Mouse (Mus musculus) cerebellum, adult 2 months (tissue): ENCODE results near the gene Cep350.

Source experiments
- CTCF ChIP-seq: fragments of 200-500 bp; IDR thresholded peaks from 2 replicates; pipeline ENCODE4 v1.5.1; 2011; ENCODE audit warnings: low read depth, mild to moderate bottlenecking, control low read depth, low read length, moderate library complexity, borderline replicate concordance; ENCODE audit not compliant: insufficient read depth
- POLR2A ChIP-seq: fragments of 200-500 bp; IDR thresholded peaks from 2 replicates; pipeline ENCODE4 v1.6.1; 2011; ENCODE audit warnings: low read length, control low read depth, borderline replicate concordance; ENCODE audit not compliant: insufficient read depth

GRCm38 (mm10) chr1:155801014-155801991 lies 171.8 kb downstream of the Cep350 start:
- TF ChIP-seq CTCF (no peak), POLR2A (no peak)
